Mouse (Mus musculus): ENCODE measurements at regions not wholly inside any gene's neighbourhood (a gene's known extent, or its start where the extent isn't known, plus 50 kb on each side); places are given as distances from the start of the nearest gene placed in this dataset.
A peak's percentile ranks its signal among the peaks of the same experiment; 100 is the strongest.
"Not testable (repeated sequence)": the region's sequence is repeated elsewhere in the genome, so short reads cannot be mapped to it uniquely, and the experiment has no call there.

GRCm38 (mm10) chr8:71789031-71789460, 63.5 kb upstream of the Fcho1 start:
- not testable (repeated sequence) for H3K4me1 ChIP-seq, H3K9ac ChIP-seq, H3K9me3 ChIP-seq, H3K36me3 ChIP-seq, H3K27me3 ChIP-seq, H3K27ac ChIP-seq
- H3K4me3 ChIP-seq: peak overlapping the region; percentile 20; the same call in 1 of the 2 replicates
- peak; percentile 57; the same call in 1 of the 2 replicates for ATAC-seq (ENCODE audit: borderline replicate concordance, extremely low read depth, low FRiP score, low TSS enrichment)
- H3K4me2 ChIP-seq: peak overlapping the region; percentile 22; the same call in 1 of the 2 replicates
- 7% methylated on average over 4 of the region's 9 CpGs for whole genome bisulfite sequencing

- 81% methylated on average over 9 of the region's 10 CpGs for WGBS
- ATAC-seq (ENCODE audit: borderline replicate concordance, extremely low read depth, low FRiP score, low TSS enrichment); H3K27ac ChIP-seq: not testable (repeated sequence)
Observed at GRCm38 (mm10) chr8:71780624-71781023, 55.1 kb upstream of the Fcho1 start.

GRCm38 (mm10) chr8:71779824-71780223, 54.3 kb upstream of the Fcho1 start:
- peak; percentile 67; the same call in 1 of the 2 replicates for ATAC-seq (ENCODE audit: borderline replicate concordance, extremely low read depth, low FRiP score, low TSS enrichment)
- H3K4me2 ChIP-seq, H3K9ac ChIP-seq, H3K4me1 ChIP-seq, H3K27ac ChIP-seq, H3K4me3 ChIP-seq, H3K36me3 ChIP-seq, H3K27me3 ChIP-seq, H3K9me3 ChIP-seq: not testable (repeated sequence)
- 67% methylated on average over 4 of the region's 4 CpGs for WGBS

More at GRCm38 (mm10) chr8:71780624-71781023, 55.1 kb upstream of the Fcho1 start:
- H3K9me3 ChIP-seq, H3K9ac ChIP-seq, H3K36me3 ChIP-seq, H3K4me2 ChIP-seq, H3K4me1 ChIP-seq, H3K27me3 ChIP-seq, H3K4me3 ChIP-seq: not testable (repeated sequence)

GRCm38 (mm10) chr8:71779380-71779779, 53.9 kb upstream of the Fcho1 start:
- not testable (repeated sequence) for H3K9me3 ChIP-seq; H3K9ac ChIP-seq; H3K4me1 ChIP-seq; ATAC-seq (ENCODE audit: borderline replicate concordance, extremely low read depth, low FRiP score, low TSS enrichment); H3K4me2 ChIP-seq; H3K4me3 ChIP-seq; H3K36me3 ChIP-seq; H3K27ac ChIP-seq; H3K27me3 ChIP-seq
- WGBS: 89% methylated on average over 5 of the region's 5 CpGs

- Histone ChIP-seq H3K9ac (no peak overlapping the region), H3K4me1 (no peaks in the 10 kb centered on the region), H3K36me3 (no peaks in the 10 kb centered on the region), H3K9me3 (no peaks in the 10 kb centered on the region), H3K27ac (no peak overlapping the region), H3K4me3 (no peak overlapping the region), H3K4me2 (no peak overlapping the region), H3K27me3 (no peaks in the 10 kb centered on the region)
- 69% methylated on average over 10 of the region's 10 CpGs for WGBS
- ATAC-seq (ENCODE audit: borderline replicate concordance, extremely low read depth, low FRiP score, low TSS enrichment): no peak
Observed at GRCm38 (mm10) chr8:71778916-71779315, 53.4 kb upstream of the Fcho1 start.

All from lung, embryonic 15.5 days (tissue).